Mouse (Mus musculus): ENCODE results near the gene Gm21836. TPM values are rescaled to one million over a fixed set of nuclear protein-coding genes. Genes with fewer than 3 reads are reported as not detected.
"Not testable (repeated sequence)": the region's sequence is repeated elsewhere in the genome, so short reads cannot be mapped to it uniquely, and the experiment has no call there.

Gene Gm21836
- not detected in 2 replicates for polyA plus RNA-seq (2012; ENCODE audit: insufficient read depth, insufficient read length, missing spikeins)

DNA sequence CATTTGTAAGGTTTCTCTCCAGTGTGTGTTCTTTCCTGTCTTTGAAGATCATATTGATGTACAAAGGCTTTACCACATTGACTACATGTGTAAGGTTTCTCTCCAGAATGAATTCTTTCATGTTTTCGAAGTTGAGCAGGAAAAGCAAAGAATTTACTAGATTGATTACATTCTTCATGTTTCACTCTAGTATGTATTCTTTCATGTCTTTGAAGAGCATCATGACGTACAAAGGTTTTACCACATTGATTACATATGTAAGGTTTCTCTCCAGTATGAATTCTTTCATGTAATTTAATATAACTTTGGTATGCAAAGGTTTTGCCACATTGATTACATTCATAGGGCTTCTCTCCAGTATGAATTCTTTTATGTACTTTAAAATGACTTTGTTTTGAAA is at the start of gene Gm21836:
Gene Gm21836 (minus strand): TSS at position 101 of the 400 bp plus-strand sequence.
- H3K27ac ChIP-seq (replicated peaks; ENCODE audit: low read depth, low read length); H3K4me3 ChIP-seq (ENCODE audit: insufficient read depth, low read depth, low read length); H3K4me1 ChIP-seq (ENCODE audit: control insufficient read depth, insufficient read depth, insufficient read length, low read length): not testable (repeated sequence)

DNA sequence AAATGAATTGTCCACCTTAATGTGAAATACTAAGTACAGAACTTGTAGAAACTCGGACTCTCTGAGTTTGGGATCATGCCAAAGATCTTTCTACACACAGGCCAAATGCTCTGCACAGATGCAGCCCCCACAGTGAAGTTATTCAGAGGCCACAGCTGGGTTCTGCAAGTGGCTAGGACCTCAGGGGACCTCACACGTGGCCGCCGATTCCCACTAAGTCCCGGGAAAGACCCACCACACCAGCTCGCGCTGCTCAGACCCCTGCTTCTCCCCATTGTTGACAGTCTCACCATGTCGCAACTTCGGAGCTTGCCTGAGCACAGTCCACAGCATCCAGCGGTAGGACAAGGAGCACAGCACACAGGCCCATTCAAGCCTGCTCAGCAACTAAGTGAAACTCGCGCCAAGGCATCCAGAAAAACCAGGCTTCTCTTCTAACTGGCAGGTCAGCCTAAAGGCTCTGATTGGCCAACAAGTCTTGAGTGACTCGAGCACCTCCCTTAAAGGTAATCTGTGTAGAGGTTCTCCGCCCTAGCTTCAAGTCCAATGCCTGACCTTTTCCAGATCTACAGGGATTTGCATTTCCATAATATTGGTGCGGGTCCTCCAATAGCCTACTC is 13.1 kb downstream of the Gm21836 start:
- not testable (repeated sequence) for H3K4me3 ChIP-seq (ENCODE audit: insufficient read depth, low read depth, low read length); H3K4me1 ChIP-seq (ENCODE audit: control insufficient read depth, insufficient read depth, insufficient read length, low read length); H3K27ac ChIP-seq (replicated peaks; ENCODE audit: low read depth, low read length)

DNA sequence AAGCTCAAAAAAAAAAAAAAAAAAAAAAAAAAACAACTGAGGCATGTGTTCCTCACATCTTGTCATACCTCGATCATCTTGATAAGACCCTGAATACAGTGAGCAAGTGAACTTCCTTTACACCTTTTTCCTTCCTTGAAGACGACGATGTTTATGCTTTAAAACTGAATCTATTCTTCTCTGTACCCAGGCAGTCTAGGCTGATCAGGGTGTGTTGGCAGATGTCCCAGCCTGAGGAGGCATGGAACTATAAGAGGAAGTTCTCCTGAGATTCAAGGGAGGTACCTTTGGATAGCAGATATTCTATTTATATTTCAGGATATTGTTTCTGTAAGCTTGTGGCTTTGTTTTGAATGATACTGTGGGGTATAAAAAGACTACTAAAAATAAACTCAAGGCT is 15.5 kb downstream of the Gm21836 start:
- Histone ChIP-seq H3K4me1 (ENCODE audit: control insufficient read depth, insufficient read depth, insufficient read length, low read length) (peaks cover 2% of the 10 kb centered on the region), H3K4me3 (ENCODE audit: insufficient read depth, low read depth, low read length) (no peak overlapping the region), H3K27ac (replicated peaks; ENCODE audit: low read depth, low read length) (no peak overlapping the region)

DNA sequence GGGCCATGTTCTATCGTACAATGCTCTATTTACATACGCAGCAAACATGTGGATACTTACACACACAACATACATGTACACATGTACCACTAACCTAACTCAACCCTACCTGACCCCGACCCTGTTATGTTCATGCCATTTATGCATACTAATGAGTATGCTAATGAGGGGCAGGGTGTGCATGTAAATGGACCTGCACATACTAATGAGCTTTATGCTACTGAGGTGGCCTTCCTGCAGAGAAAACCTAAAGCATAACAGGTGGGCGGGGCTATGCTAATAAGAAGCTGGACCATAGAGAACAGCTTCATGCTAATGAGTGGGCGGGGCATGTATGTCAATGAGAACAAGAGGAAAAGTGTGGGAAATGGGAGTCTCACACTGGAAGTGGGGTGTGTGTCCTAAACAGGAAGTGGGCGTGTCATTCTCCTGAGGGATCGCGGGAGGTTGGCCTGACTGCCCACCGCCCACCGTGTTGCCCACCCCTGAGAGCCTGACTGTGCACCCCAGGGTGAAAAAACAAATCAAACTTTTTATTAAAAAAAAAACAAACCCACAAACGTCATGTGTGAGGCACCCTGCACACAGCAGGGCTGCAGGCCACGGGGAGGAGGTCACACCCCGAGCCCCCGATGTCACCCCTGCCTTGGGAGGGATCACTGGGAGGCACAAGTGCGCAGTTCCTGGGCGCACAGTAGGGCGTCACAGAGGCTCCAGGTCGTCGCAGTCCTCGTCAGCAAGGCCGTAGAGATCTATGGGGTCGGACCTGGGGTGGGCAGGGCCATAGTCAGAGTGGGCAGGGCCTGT is 17.3 kb downstream of the Gm21836 start, which contains the start of gene Ppp2r3d:
Gene Ppp2r3d (minus strand): TSS at position 803 of the 807 bp plus-strand sequence.
- Histone ChIP-seq H3K4me1 (ENCODE audit: control insufficient read depth, insufficient read depth, insufficient read length, low read length) (peaks cover 2% of the 10 kb centered on the region), H3K27ac (replicated peaks; ENCODE audit: low read depth, low read length) (peak within 1 kb of the TSS; percentile 40; the same call in 1 of the 2 replicates)

DNA sequence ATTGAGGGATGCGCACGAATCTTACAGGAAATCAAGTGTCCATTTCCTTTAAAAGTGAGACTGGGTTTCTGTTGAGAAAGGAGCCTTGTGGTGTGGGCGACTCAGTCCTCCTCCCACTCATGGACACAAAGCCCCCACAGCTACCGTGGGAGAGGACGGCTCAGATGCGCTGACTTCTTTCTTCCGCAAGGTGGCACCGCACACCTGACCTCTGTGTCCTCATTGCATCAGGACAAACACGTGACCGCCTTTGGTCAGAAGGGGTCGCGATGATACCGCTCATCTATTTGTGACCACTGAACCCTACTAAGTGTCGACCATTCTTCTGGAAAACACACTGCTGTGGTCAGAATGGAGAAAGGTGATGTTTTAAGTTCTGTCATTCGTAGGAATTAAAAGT is 17.9 kb downstream of the Gm21836 start:
- Histone ChIP-seq H3K4me3 (ENCODE audit: insufficient read depth, low read depth, low read length) (no peak overlapping the region), H3K27ac (replicated peaks; ENCODE audit: low read depth, low read length) (no peak overlapping the region), H3K4me1 (ENCODE audit: control insufficient read depth, insufficient read depth, insufficient read length, low read length) (peaks cover 2% of the 10 kb centered on the region)

More for the DNA sequence above, 17.3 kb downstream of the Gm21836 start, which contains the start of gene Ppp2r3d:
- no peak within 1 kb of the TSS for H3K4me3 ChIP-seq (ENCODE audit: insufficient read depth, low read depth, low read length)

DNA sequence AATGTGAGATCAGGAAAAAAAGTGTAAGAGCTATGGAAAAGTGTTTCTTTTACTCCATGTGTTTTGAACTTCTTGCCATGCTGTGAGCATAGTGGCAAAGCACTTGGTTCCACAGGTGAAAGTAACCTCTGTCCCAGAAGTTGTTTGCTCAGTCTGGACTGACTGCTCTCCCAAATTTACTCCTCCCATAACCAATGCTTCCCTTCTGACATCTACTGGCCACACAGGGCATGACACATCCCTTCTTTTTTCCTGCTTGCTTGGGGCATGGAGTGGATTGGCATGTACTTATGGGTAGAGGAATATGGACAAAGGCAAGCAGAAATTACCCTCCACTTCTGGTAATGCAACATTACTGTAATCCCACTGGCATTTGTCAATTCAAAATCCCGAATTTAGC is 37.0 kb downstream of the Gm21836 start:
- Histone ChIP-seq H3K4me1 (ENCODE audit: control insufficient read depth, insufficient read depth, insufficient read length, low read length) (no peaks in the 10 kb centered on the region), H3K4me3 (ENCODE audit: insufficient read depth, low read depth, low read length) (no peak overlapping the region), H3K27ac (replicated peaks; ENCODE audit: low read depth, low read length) (no peak overlapping the region)

Other genes with a start within 250 kb of the Gm21836 start
- 14.3 and 18.4 TPM in 2 replicates for gene 2010315B03Rik, start 181.1 kb downstream of the Gm21836 start, polyA plus RNA-seq (2012; ENCODE audit: insufficient read depth, insufficient read length, missing spikeins)
- 22.9 and 25.4 TPM in 2 replicates for gene Ppp2r3d, start 16.9 kb downstream of the Gm21836 start, polyA plus RNA-seq (2012; ENCODE audit: insufficient read depth, insufficient read length, missing spikeins)